Mouse (Mus musculus) spleen, adult 12 weeks (tissue): ENCODE results near the gene Olfr341.

Experiments
- DNase-seq: peaks from one replicate; pipeline ENCODE4 v3.0.0; 2022; ENCODE audit warnings: low spot score

Gene Olfr341

DNA sequence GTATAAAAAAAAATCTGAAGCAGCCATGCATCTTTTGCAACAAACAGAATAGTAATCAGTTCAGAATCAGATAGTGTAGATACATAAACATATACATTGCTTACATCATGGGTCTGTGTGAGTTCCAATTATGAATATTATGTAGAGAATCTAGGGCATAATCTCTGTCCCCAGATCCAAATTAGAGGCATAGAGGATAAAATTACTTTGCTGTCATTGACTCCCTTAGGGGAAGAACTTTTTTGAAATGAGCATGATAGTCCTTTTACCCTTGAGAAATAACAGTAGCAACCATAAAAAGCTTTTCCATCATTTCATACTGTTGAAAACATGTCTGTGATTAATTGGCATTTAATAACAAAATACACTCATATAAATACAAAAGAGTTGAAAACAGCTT, at the start of gene Olfr341:
Gene Olfr341, minus strand, starts transcription at position 101 of the 400 bp plus-strand sequence.
- no peak for DNase-seq

GRCm38 (mm10) chr2:36524698-36525097, 42.4 kb upstream of the Olfr341 start, which contains the start of gene Olfr342:
Olfr342 (plus strand) TSS chr2:36524998.
- no peak for DNase-seq

GRCm38 (mm10) chr2:36473634-36474033, 8.6 kb downstream of the Olfr341 start:
- DNase-seq = no peak

DNA sequence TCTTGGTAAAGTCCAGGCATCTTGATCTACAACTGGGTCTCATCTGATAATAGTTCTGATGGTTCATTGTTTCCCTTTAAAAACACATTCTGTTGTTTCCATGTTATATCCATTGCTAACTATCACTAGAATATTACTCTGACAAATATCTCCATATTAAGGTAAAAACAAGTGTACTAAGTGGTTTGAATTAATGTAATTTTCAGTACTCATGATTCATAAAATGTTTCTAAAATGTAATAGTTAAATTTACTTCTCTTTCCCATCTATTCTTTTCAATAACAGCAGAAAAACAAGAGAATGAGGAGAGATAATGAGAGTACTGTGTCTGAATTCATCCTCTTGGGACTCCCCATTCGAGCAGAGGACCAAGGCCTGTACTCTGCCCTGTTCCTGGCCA, 30.0 kb downstream of the Olfr341 start, which contains the start of gene Olfr340:
Gene Olfr340, plus strand, starts transcription at position 301 of the 400 bp plus-strand sequence.
- no peak for DNase-seq
